ENCODE assay signal across 8 mouse cellular contexts in the genomic region with DNA sequence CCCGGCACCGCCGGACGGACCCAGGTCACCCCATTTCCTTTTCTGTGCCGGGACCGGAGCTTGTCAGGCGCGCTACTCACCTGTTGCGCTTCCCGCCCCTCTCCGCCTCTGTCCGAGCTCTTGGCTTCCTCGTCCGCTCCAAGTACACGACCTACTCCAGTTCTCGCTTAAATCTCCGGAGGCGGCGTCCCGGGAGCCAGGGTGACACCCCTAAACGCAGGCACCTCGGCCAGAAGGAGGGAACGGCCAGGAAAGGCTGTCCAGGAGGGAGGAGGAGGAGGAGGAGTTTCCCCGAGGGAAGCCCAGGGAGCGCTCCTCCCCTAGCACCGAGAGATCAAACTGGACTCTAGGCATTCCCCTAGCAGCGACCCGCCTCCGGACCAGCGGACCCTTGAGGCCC. TPM values are rescaled to one million over a fixed set of nuclear protein-coding genes. Genes with fewer than 3 reads are reported as not detected.
A peak's percentile ranks its signal among the peaks of the same experiment; 100 is the strongest.
DNase-seq lines count a peak whose midpoint lies in the region; ATAC-seq and TF ChIP-seq lines count a peak whose summit lies in the region.

A gene (minus strand): TSS at position 257 of the 400 bp plus-strand sequence.

- TF ChIP-seq POLR2A in lung, adult 2 months (IDR thresholded peaks at IDR 0.05; ENCODE audit: borderline replicate concordance, extremely low read depth, low read depth, low read length) = peak; percentile 72; the same call in 1 of the 2 replicates

- peak within 1 kb of the TSS; percentile 61 for H3K4me2 ChIP-seq in forebrain, embryonic 13.5 days

- H3K36me3 ChIP-seq in forebrain, embryonic 13.5 days (ENCODE audit: poor library complexity, severe bottlenecking) = no peaks in the 10 kb centered on the region

- peaks cover 51% of the 10 kb centered on the region for H3K27me3 ChIP-seq in forebrain, embryonic 13.5 days

- no peak for TF ChIP-seq CTCF in lung, adult 2 months (IDR thresholded peaks at IDR 0.05; ENCODE audit: insufficient read depth, low read length)

- H3K27ac ChIP-seq in forebrain, embryonic 13.5 days = no peak within 1 kb of the TSS

- H3K4me1 ChIP-seq in forebrain, embryonic 13.5 days = peaks cover 13% of the 10 kb centered on the region
- H3K4me1 ChIP-seq in lung, adult 2 months (ENCODE audit: control insufficient read depth, insufficient read depth, low read length) = peaks cover 3% of the 10 kb centered on the region; the same call in 1 of the 2 replicates

- DNase-seq in embryo, embryonic 11 days = peak; percentile 21
- DNase-seq in embryo, embryonic 9.5 days (ENCODE audit: extremely low spot score) = no peak
- peak; percentile 90 to 93 for DNase-seq in kidney, adult 8-10 months
- DNase-seq in lung, adult 2 months = peak; percentile 70
- peak; percentile 25 for DNase-seq in retina, postnatal 1 day
- no peak for DNase-seq in layer of hippocampus, adult 9-10 months (ENCODE audit: low spot score)
- DNase-seq in gastrocnemius, postnatal 25 days = no peak

- H3K4me3 ChIP-seq in forebrain, embryonic 13.5 days = peak within 1 kb of the TSS; percentile 37
- peak within 1 kb of the TSS; percentile 38 for H3K4me3 ChIP-seq in lung, adult 2 months (replicated peaks; ENCODE audit: extremely low read depth, low read depth, low read length)

- no peak for ATAC-seq in forebrain, embryonic 13.5 days

- under 1% methylated on average over 30 of the region's 30 CpGs for WGBS in forebrain, embryonic 13.5 days
- 2% methylated on average over 30 of the region's 30 CpGs for WGBS in lung, adult 2 months

- H3K9ac ChIP-seq in forebrain, embryonic 13.5 days = peak within 1 kb of the TSS; percentile 32; the same call in 1 of the 2 replicates

- H3K9me3 ChIP-seq in forebrain, embryonic 13.5 days (replicated peaks) = no peaks in the 10 kb centered on the region

RNA-seq across cellular contexts. Expression of the gene that starts here (rescaled TPM):
- polyA plus RNA-seq in forebrain, embryonic 13.5 days (2015; fragmentation: Nextera tagmentation; extraction: Ambion mirVana) = not detected in 2 replicates
- 45.1 and 56.6 TPM in 2 replicates for polyA plus RNA-seq in lung, adult 2 months (2012; rRNA removed)
- not detected for total RNA-seq in gastrocnemius, postnatal 25 days (2021)

Comparison
In these comparisons a context has a peak if more than half of its experiments do, and no peak if none do; other contexts are left out.
1. RNA of the gene that starts here (polyA plus RNA-seq): 45.1 to 56.6 TPM in lung, adult 2 months; not detected in forebrain, embryonic 13.5 days; every median in the first group is over 10 times any median in the second.
2. DNase-seq: peak in embryo, embryonic 11 days (single experiment), kidney, adult 8-10 months (2 of 2), lung, adult 2 months (single experiment) and retina, postnatal 1 day (single experiment); none in embryo, embryonic 9.5 days (single experiment), layer of hippocampus, adult 9-10 months (single experiment) and gastrocnemius, postnatal 25 days (single experiment).